Mouse (Mus musculus) kidney, adult 2 months (tissue): ENCODE measurements around the gene Dnase1l1. TPM values are rescaled to one million over a fixed set of nuclear protein-coding genes. Genes with fewer than 3 reads are reported as not detected.

Experiments
- DNase-seq: peaks from one replicate; pipeline ENCODE4 v3.0.0; 2021
- H3K27ac ChIP-seq: fragments of 200-500 bp; 2 replicates; pipeline ENCODE4 v1.5.1; 2012; ENCODE audit warnings: low read depth, low read length, control low read depth, inconsistent platforms; ENCODE audit not compliant: insufficient read depth
- H3K27me3 ChIP-seq: fragments of 200-500 bp; replicated peaks from 2 replicates; pipeline ENCODE4 v1.6.1; 2012; ENCODE audit warnings: mild to moderate bottlenecking, moderate library complexity, low read length, inconsistent platforms; ENCODE audit not compliant: control insufficient read depth, insufficient read depth
- H3K36me3 ChIP-seq: fragments of 200-500 bp; 2 replicates; pipeline ENCODE4 v1.6.1; 2012; ENCODE audit warnings: mild to moderate bottlenecking, moderate library complexity, low read length, inconsistent platforms; ENCODE audit not compliant: control insufficient read depth, insufficient read depth
- H3K4me1 ChIP-seq: fragments of 200-500 bp; 2 replicates; pipeline ENCODE4 v1.6.1; 2011; ENCODE audit warnings: low read length; ENCODE audit not compliant: control insufficient read depth, insufficient read depth
- H3K4me3 ChIP-seq: fragments of 200-500 bp; 2 replicates; pipeline ENCODE4 v1.5.1; 2011; ENCODE audit warnings: mild to moderate bottlenecking, low read depth, low read length, control low read depth; ENCODE audit not compliant: insufficient read depth
- CTCF ChIP-seq: fragments of 200-500 bp; conservative IDR thresholded peaks from 2 replicates; pipeline ENCODE4 v1.5.1; 2011; ENCODE audit warnings: low read depth, mild to moderate bottlenecking, control low read depth, low read length, moderate library complexity, mixed read lengths; ENCODE audit not compliant: insufficient read depth, insufficient read length
- POLR2A ChIP-seq: fragments of 200-500 bp; IDR thresholded peaks from one replicate; pipeline ENCODE4 v1.6.1; 2011; ENCODE audit warnings: low read depth, low read length, control low read depth
- WGBS: fragments of 180-500 bp; shearing (Covaris S2); methylation state at CpG from one replicate; pipeline ENCODE4 v1.1.7; 2018; 5-methylcytosine and 5-hydroxymethylcytosine counted together
- polyA plus RNA-seq: library from polyadenylated mRNA; depleted of rRNA; stranded (reverse); fragments of >200 nt; gene quantifications from 2 replicates; pipeline ENCODE4 v1.2.3, GENCODE M21; 2012; rRNA removed

The Dnase1l1 gene
- polyA plus RNA-seq, 1 experiment: 26.0 TPM

GRCm38 (mm10) chrX:74233196-74233595, 48.9 kb downstream of the Dnase1l1 start:
- H3K36me3 ChIP-seq: no peaks in the 10 kb centered on the region

GRCm38 (mm10) chrX:74230038-74230437, 52.1 kb downstream of the Dnase1l1 start:
- DNase-seq: no peak
- Histone ChIP-seq H3K36me3 (no peaks in the 10 kb centered on the region), H3K4me1 (no peaks in the 10 kb centered on the region), H3K27ac (no peak overlapping the region), H3K27me3 (no peaks in the 10 kb centered on the region), H3K4me3 (no peak overlapping the region)
- TF ChIP-seq CTCF: no peak
- 56% methylated on average over 1 of the region's 1 CpGs for WGBS

More at GRCm38 (mm10) chrX:74233196-74233595, 48.9 kb downstream of the Dnase1l1 start:
- DNase-seq: no peak
- H3K27ac ChIP-seq: no peak overlapping the region
- WGBS: 88% methylated on average over 5 of the region's 5 CpGs
- H3K4me1 ChIP-seq: no peaks in the 10 kb centered on the region
- no peaks in the 10 kb centered on the region for H3K27me3 ChIP-seq
- H3K4me3 ChIP-seq: no peak overlapping the region
- TF ChIP-seq POLR2A (no peak), CTCF (no peak)

Other genes with a start within 250 kb of the Dnase1l1 start
- not detected in 2 replicates for gene Opn1mw, start 154.9 kb downstream of the Dnase1l1 start, polyA plus RNA-seq
- 6.8 and 7.0 TPM in 2 replicates for gene Mecp2, start 147.0 kb downstream of the Dnase1l1 start, polyA plus RNA-seq
- not detected in 2 replicates for gene Tex28, start 114.5 kb downstream of the Dnase1l1 start, polyA plus RNA-seq
- gene Tktl1, start 105.1 kb downstream of the Dnase1l1 start, polyA plus RNA-seq: not detected in 2 replicates
- gene Flna, start 32.5 kb downstream of the Dnase1l1 start, polyA plus RNA-seq: 125 and 161 TPM in 2 replicates
- gene Emd, start 27.6 kb downstream of the Dnase1l1 start, polyA plus RNA-seq: 41.1 and 45.2 TPM in 2 replicates
- gene Rpl10, start 11.5 kb downstream of the Dnase1l1 start, polyA plus RNA-seq: 1,301 and 1,460 TPM in 2 replicates
- 79.6 and 104 TPM in 2 replicates for gene Taz, start 425 bp downstream of the Dnase1l1 start, polyA plus RNA-seq
- 382 and 458 TPM in 2 replicates for gene Atp6ap1, start 14.8 kb upstream of the Dnase1l1 start, polyA plus RNA-seq
- 120 and 150 TPM in 2 replicates for gene Gdi1, start 22.7 kb upstream of the Dnase1l1 start, polyA plus RNA-seq
- gene Fam50a, start 30.7 kb upstream of the Dnase1l1 start, polyA plus RNA-seq: 13.1 and 17.7 TPM in 2 replicates
- gene Plxna3, start 46.7 kb upstream of the Dnase1l1 start, polyA plus RNA-seq: 5.8 and 7.3 TPM in 2 replicates
- gene Lage3, start 71.3 kb upstream of the Dnase1l1 start, polyA plus RNA-seq: 78.3 and 81.7 TPM in 2 replicates
- 43.3 and 50.4 TPM in 2 replicates for gene Ubl4a, start 90.9 kb upstream of the Dnase1l1 start, polyA plus RNA-seq
- gene Slc10a3, start 91.0 kb upstream of the Dnase1l1 start, polyA plus RNA-seq: 13.9 and 17.4 TPM in 2 replicates
- gene Fam3a, start 110.9 kb upstream of the Dnase1l1 start, polyA plus RNA-seq: 47.1 and 53.5 TPM in 2 replicates
- gene Ikbkg, start 111.0 kb upstream of the Dnase1l1 start, polyA plus RNA-seq: 10.7 and 11.2 TPM in 2 replicates
- 34.1 and 34.8 TPM in 2 replicates for gene G6pdx, start 146.9 kb upstream of the Dnase1l1 start, polyA plus RNA-seq
- gene Gm6880, start 199.1 kb upstream of the Dnase1l1 start, polyA plus RNA-seq: not detected in 2 replicates